Mouse (Mus musculus): ENCODE results near the gene Ddc.

The Ddc gene

DNA sequence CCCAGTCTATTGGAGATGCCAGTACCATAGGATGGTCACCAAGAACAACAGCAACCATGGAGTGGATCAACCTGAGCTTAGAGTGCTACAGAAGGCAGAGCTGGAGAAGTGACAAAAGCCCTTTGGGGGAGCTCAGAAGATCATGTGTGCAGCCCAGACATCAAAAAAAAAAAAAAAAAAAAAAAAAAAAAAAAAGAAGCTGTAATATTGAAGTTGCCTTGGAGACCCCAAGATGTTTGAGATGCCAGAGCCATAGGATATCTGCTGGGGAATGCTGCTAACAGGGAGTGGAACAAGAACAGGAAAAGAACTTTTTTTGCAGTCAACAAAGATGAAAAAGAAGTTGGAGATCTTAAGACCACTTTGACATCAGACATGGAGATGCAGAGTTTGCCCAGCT, 7.6 kb upstream of the Ddc start:
- no peak for DNase-seq (ENCODE audit: low spot score in 2 of 2)

GRCm38 (mm10) chr11:11904995-11905394, 7.1 kb upstream of the Ddc start:
- no peak for DNase-seq (ENCODE audit: low spot score in 2 of 2)

DNA sequence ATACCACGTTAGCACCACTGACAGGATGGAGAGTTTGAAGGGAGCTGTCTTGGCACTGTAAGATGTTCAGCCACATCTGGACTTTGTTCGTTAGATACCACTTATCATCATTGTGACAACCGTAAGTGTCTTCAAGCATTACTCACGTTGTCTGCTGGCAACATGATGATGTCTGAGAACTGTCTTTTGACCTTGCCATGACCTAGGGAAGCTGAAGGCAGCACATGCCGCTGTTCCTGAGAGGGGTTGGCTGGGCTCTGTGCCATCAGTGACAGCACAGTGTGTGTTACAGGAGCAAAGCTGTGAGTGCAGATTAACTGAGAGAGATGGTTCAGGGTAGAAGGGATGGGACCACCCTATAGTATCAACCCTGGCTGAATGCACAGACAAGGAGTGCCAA, 3.6 kb upstream of the Ddc start:
- no peak for DNase-seq (ENCODE audit: low spot score in 2 of 2)

DNA sequence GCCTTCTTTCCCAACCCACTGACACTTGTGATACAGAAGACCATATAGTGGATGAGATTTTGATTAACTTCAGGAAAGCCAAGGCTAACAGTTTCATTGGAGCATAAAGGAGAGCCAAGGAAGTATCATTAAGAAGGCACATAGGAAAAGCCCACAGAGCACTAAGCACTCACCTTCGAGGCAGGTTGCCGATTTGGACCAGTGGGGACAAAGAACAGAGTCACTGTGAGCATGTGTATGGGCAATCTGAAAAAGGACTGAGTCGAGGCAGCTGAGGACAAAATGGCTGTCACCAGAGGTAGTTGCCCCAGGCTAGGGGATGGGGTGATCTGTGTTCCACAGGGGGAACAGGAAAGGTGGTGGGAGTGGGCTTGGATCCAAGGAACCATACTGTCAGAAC, 552 bp upstream of the Ddc start:
- DNase-seq (ENCODE audit: low spot score in 2 of 2), result no peak

GRCm38 (mm10) chr11:11895479-11895878, 2.5 kb downstream of the Ddc start:
- DNase-seq (ENCODE audit: low spot score in 2 of 2), result no peak

- no peak for DNase-seq (ENCODE audit: low spot score in 2 of 2)
Measured at GRCm38 (mm10) chr11:11893769-11894168, 4.2 kb downstream of the Ddc start.

DNA sequence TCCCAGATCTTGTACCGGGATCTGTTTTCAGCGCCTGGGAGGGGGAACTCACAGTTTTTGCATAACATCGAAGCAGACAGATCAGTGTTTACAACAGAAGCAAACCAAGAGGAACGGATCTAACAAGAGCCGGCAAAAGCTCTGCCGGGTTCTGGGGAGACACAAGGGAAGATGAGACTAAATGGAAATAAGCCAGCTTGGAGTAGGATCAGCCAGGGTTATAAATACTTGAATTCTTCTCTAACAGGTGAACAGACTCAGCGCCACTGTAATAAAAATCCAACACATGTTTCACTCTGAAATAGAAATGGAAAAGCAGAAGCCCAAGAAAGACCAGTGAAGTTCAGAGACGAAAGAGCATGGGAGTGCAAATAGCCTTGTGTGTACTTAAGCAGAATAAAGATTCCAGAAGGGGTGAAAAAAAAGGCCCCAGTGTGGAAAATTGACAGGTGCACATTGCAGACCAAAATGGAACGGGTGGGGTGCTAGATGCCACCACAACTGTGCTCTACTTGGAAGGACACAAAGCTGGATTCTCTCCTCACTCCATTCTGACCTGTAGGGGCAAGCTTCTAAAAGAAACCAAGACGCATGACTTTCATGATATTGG, 4.8 kb downstream of the Ddc start:
- DNase-seq (ENCODE audit: low spot score in 2 of 2), result no peak

DNA sequence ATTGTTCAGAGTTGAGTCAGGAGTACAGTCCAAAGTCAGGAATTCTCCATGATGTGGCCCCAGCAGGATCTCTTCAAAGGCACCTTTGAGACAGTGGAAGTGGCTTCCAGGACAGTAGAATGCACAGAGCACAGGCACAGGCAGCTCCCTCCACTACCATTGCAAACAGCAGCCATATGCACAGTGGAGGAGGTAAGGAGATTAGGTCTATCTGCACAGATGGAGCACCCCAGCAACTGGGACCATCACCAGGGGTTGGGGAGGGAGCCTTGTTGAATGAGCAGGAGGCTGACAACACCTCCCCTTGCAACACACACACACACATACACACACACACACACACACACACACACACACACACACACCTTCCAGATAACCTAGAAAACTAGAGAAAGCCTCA, 6.1 kb downstream of the Ddc start:
- no peak for DNase-seq (ENCODE audit: low spot score in 2 of 2)

GRCm38 (mm10) chr11:11890139-11890741, 7.7 kb downstream of the Ddc start:
- no peak for DNase-seq (ENCODE audit: low spot score in 2 of 2)

- DNase-seq (ENCODE audit: low spot score in 2 of 2), result no peak
Measured at GRCm38 (mm10) chr11:11888727-11889126, 9.2 kb downstream of the Ddc start.

DNA sequence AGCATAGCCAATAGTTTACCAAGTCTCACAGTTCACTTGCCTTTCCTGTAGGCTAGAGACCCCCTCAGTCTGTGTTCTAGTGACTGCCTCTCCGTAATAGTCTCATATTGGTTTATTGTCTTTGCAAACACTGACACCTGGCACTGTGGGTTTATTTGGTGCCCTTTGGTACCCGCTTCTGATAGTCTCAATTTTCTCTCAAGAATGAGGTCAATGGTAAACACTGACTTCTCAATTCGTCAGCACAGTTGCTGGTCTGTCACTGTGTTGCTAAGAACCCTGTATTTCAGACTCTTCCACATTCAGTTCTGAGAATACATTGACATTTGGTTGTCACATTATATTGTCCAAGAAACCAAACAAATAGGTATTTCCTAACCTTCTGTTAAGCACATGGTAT, 9.9 kb downstream of the Ddc start:
- no peak for DNase-seq (ENCODE audit: low spot score in 2 of 2)

- DNase-seq (ENCODE audit: low spot score in 2 of 2), result no peak
Measured at GRCm38 (mm10) chr11:11886403-11886998, 11.4 kb downstream of the Ddc start.

DNA sequence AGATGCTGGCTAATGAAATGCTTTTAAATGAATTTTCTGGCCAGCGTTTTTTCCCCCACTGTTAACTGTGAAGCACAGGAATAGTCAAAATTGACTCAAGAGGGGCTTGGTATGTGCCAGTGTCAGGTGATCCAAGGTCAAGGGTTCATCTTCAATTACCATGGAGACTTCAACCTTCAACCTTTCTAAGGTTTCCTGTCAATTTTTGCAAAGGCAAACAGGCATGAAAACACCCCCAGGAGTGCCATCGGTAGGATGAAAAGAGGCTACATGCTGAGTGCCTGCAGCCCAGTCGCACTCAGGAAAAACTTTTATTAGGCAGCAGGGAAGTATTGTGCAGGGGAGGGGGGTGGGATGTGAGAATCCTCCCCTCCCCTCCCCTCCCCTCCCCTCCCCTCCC, 12.0 kb downstream of the Ddc start:
- no peak for DNase-seq (ENCODE audit: low spot score in 2 of 2)

DNA sequence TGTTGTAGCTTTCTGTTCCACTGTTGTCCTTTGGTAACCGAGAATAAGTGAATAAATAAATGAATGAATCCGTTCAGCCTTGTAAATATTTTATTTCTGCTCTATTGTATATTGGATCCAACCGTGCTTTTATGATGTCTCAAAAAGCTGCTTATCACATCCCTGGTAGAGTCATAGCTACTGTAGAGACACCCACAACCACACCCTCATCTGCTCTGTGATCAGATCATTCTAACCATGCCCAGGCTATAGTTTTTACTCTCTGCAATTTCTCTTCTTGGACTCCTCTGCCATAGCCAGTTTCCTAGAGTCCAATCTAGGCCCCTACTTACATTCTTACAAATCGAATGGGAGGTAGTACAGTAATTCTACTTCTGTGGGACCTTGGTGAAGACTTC, 12.7 kb downstream of the Ddc start:
- DNase-seq (ENCODE audit: low spot score in 2 of 2), result no peak

DNA sequence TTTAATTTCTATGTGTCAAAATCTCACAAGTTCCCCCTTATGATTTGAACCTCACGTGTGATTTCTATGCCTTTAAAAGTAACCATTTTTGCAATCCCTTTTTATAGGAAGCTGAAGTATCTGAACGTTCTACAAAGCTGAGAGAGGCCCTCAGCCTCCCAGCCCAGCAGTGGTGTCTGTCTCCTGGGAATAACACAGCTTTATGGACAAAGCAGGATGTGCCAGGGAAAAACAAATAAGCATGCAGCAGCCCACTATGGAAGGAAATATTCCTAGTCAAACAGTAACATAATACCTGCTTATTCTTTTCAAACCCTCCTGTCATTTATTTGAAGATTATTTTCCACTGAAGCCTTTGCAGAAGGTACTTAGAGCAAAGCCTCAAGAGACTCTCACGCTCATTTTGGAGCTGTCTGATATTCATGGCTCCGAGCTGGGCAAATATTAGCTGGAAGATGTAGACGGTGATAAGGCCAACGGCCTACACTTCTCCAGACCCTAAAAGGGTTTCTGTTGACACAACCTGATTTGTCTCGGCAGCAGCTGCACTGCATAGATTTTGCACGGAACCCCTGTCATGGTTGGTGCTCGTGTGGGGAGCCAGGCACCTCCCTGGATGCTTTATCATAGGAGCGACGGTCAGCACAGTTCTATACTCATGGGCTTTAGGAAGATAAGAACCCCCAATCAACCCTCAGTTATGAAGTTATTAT, 13.3 kb downstream of the Ddc start:
- no peak for DNase-seq (ENCODE audit: low spot score in 2 of 2)

DNA sequence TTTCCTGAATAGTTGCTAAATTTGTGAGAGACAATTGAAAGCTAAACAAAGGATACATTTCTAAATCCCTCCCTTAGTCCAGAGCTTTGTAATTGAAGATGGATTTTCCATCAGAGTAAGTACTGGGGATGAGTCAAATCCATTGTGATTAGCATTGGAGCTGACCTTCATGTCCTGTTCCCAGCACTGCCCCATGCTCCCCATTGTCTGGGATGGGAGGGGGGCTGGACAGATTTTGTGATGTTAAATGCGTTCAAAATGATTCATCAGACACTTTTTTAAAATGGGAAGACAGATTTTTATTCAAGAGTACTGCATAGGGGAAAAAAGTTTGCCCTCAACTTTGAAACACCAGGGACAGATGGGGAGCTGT, 16.2 kb downstream of the Ddc start:
- no peak for DNase-seq (ENCODE audit: low spot score in 2 of 2)

- no peak for DNase-seq (ENCODE audit: low spot score in 2 of 2)
Measured at GRCm38 (mm10) chr11:11881026-11881782, 16.7 kb downstream of the Ddc start.

GRCm38 (mm10) chr11:11880351-11880750, 17.6 kb downstream of the Ddc start:
- DNase-seq (ENCODE audit: low spot score in 2 of 2), result no peak

GRCm38 (mm10) chr11:11879699-11880002, 18.3 kb downstream of the Ddc start:
- DNase-seq (ENCODE audit: low spot score in 2 of 2), result no peak

DNA sequence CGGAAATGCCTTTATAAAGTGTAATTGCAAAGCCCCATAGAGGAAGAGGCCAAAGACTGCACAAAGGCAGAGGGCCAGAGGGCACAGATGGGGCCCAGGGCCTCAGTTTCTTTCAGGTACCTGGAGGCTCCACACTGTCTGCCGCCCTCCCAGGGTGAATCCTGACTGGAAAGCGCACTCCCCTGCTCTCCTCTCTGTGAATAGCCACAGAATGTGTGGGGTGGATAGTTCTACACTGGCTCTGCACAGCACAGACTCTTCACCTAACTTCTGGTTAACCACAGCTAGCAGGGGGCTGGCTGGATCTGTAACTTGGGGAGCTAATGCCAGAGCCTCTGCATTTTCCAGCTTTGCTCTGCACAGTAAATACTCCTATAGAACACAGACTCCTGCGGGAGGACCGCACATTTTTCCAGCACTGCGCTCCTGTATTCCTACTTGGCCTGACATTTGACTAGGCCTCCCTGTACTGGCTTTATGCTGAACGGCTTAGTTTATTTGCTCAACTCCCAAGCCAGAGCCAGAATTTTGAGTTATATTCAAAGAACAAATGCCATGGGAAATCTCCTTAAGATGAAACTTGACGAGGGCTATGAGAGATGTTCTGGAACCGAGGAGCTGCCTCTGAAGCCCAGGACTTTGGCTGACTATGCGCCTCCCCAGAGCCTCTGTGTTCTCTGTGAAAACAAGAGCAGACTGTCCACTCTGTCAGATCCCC, 18.8 kb downstream of the Ddc start:
- no peak for DNase-seq (ENCODE audit: low spot score in 2 of 2)

- no peak for DNase-seq (ENCODE audit: low spot score in 2 of 2)
Measured at GRCm38 (mm10) chr11:11878278-11878980, 19.5 kb downstream of the Ddc start.
